Mouse (Mus musculus) embryonic facial prominence, embryonic 11.5 days (tissue): Measurements from ENCODE around the gene Bag5. TPM values are rescaled to one million over a fixed set of nuclear protein-coding genes. Genes with fewer than 3 reads are reported as not detected.
"Not testable (repeated sequence)": the region's sequence is repeated elsewhere in the genome, so short reads cannot be mapped to it uniquely, and the experiment has no call there.

Source experiments
- ATAC-seq: fragments of 200-750 bp; cut with Nextera tagmentation; replicated peaks from 2 replicates; pipeline ENCODE4 v1.8.0; 2017; ENCODE audit warnings: low read depth; ENCODE audit not compliant: insufficient number of reproducible peaks, low FRiP score, low TSS enrichment
- DNase-seq: peaks from one replicate; pipeline ENCODE4 v3.0.0-alpha.2; 2015; ENCODE audit warnings: low spot score
- H3K27ac ChIP-seq: fragments of 300-500 bp; sonication (generic); replicated peaks from 2 replicates; pipeline ENCODE4 v1.5.1; 2014; ENCODE audit warnings: mild to moderate bottlenecking, low read depth, low read length, control low read depth
- H3K27me3 ChIP-seq: fragments of 300-500 bp; sonication (generic); 2 replicates; pipeline ENCODE4 v1.6.1; 2014; ENCODE audit warnings: mild to moderate bottlenecking, low read length, moderate library complexity, mixed read lengths; ENCODE audit not compliant: control insufficient read depth, insufficient read depth
- H3K36me3 ChIP-seq: fragments of 300-500 bp; sonication (generic); replicated peaks from 2 replicates; pipeline ENCODE4 v1.6.1; 2014; ENCODE audit warnings: low read depth, mild to moderate bottlenecking, low read length, moderate library complexity, mixed read lengths; ENCODE audit not compliant: control insufficient read depth, insufficient read depth
- H3K4me1 ChIP-seq: fragments of 300-500 bp; sonication (generic); 2 replicates; pipeline ENCODE4 v1.6.1; 2014; ENCODE audit warnings: low read length, mixed read lengths; ENCODE audit not compliant: control insufficient read depth, insufficient read depth
- H3K4me2 ChIP-seq: fragments of 300-500 bp; sonication (generic); 2 replicates; pipeline ENCODE4 v1.6.1; 2014; ENCODE audit warnings: low read depth, mild to moderate bottlenecking, control low read depth, low read length, moderate library complexity
- H3K4me3 ChIP-seq: fragments of 300-500 bp; sonication (generic); 2 replicates; pipeline ENCODE4 v1.5.1; 2014; ENCODE audit warnings: low read depth, low read length, control low read depth
- H3K9ac ChIP-seq: fragments of 300-500 bp; sonication (generic); replicated peaks from 2 replicates; pipeline ENCODE4 v1.6.1; 2014; ENCODE audit warnings: mild to moderate bottlenecking, control low read depth, low read length
- H3K9me3 ChIP-seq: fragments of 300-500 bp; sonication (generic); replicated peaks from 2 replicates; pipeline ENCODE4 v1.6.1; 2016; ENCODE audit warnings: mild to moderate bottlenecking, low read length, inconsistent platforms, mixed read lengths; ENCODE audit not compliant: control insufficient read depth
- WGBS: fragments of 180-500 bp; shearing (Covaris S2); extraction: QIAGEN DNeasy Blood & Tissue Kit; methylation state at CpG from one replicate; pipeline ENCODE4 v1.1.7; 2014; 5-methylcytosine and 5-hydroxymethylcytosine counted together
- polyA plus RNA-seq: library from polyadenylated mRNA; unstranded; fragments of >200 nt; fragmentation: Nextera tagmentation; extraction: Ambion mirVana; gene quantifications from 2 replicates; pipeline ENCODE4 v1.2.1, GENCODE M21; 2014

Gene Bag5
- polyA plus RNA-seq, 1 experiment from 2014 or later: 56.8 TPM

DNA sequence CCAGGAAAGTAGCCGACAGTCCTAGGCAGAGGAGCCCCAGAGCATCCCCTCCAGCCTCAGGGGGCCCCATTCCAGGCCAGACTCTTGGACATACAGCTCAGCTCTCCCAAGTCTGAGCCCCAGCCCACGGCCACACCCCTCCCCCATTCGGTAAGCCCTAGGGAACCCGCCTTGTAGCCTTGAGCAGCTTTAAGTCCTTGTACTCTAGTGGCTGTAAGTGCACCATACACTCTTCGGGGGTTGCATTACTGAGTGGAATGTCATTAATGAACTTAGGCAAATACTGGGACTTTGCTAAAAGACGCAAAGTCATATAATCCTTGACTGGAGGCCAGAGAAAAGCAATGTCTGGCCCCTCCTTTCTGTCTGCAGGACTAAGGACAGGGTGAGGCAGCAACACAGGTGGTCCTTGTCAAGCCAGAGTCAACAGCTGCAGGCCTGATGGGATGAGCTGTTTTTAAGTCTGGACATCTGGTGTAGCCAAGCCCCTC is 48.9 kb downstream of the Bag5 start:
- no peak overlapping the region; the same call in 1 of the 2 replicates for H3K27ac ChIP-seq
- WGBS: 46% methylated on average over 6 of the region's 6 CpGs
- ATAC-seq: no peak
- H3K4me3 ChIP-seq: no peak overlapping the region
- no peaks in the 10 kb centered on the region for H3K27me3 ChIP-seq
- no peak overlapping the region for H3K9ac ChIP-seq
- H3K4me1 ChIP-seq: 0 out of 2 replicates have a peak, but pooled peaks cover 2% of the 10 kb centered on the region
- DNase-seq: peak; percentile 45
- H3K4me2 ChIP-seq: no peak overlapping the region
- H3K9me3 ChIP-seq: no peaks in the 10 kb centered on the region
- H3K36me3 ChIP-seq: no peaks in the 10 kb centered on the region

DNA sequence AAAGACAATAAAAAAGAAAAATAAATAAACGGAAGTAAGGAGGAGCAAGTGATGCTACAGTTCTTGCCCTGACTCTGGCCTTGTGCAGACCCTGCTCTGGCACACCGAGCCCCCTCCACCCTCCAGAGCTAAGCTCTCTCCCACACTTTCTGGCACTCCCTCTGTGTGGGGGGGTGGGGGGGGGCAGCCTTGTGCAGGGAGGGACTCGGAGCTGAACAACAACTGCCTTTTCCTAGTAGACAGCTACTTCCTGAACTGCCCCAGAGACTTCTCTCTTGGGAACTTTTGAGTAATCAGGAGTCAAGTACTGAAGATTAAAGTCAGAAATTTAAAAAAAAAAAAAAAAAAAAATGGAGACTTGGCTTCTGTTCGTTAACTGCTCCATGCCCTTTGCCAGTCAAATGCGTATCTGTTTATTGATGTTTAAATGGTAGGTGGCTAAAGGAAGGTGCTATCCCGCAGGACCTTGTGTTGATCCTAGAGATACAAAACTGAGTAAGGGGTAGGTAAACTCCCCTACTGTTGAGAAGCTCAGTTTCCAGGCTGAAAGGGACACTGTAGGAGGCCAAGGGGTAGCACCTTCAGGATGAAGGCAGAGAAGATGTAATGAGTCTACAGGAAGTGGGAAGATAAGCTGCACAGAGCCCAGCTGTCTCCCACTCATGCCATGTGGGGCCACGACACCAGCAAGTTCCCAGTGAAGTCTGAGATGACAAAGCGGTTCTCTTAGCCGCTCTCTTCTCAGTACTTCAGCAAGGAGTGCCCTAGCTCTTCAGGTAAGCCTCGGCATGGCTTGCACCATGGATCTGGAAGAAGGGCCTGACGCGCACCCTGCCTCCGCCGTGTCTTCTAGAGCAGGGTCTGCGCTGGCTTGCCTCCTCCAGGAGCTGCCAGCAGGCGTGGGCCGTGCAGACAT is 49.6 kb downstream of the Bag5 start:
- H3K4me2 ChIP-seq: no peak overlapping the region
- H3K9me3 ChIP-seq: no peaks in the 10 kb centered on the region
- ATAC-seq (no peak), DNase-seq (no peak)
- no peaks in the 10 kb centered on the region for H3K4me1 ChIP-seq
- no peaks in the 10 kb centered on the region for H3K36me3 ChIP-seq
- H3K9ac ChIP-seq: no peak overlapping the region
- no peak overlapping the region for H3K4me3 ChIP-seq
- H3K27ac ChIP-seq: no peak overlapping the region; the same call in 1 of the 2 replicates
- H3K27me3 ChIP-seq: no peaks in the 10 kb centered on the region
- WGBS: 69% methylated on average over 17 of the region's 17 CpGs

DNA sequence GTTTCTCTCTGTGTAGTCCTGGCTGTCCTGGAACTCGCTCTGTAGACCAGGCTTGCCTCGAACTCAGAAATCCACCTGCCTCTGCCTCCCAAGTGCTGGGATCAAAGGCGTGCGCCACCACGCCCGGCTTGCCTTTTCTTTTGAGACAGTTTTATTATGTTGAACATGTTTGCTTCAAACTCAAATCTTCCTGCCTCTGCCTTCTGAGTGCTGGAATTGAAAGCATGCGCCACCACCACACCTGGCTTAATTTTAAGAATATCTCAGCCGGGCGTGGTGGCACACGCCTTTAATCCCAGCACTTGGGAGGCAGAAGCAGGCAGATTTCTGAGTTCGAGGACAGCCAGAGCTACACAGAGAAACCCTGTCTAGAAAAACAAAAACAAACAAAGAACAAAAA is 51.5 kb downstream of the Bag5 start:
- H3K4me2 ChIP-seq, H3K4me3 ChIP-seq, H3K36me3 ChIP-seq, H3K27me3 ChIP-seq, H3K9me3 ChIP-seq, H3K27ac ChIP-seq, H3K9ac ChIP-seq, H3K4me1 ChIP-seq, ATAC-seq, DNase-seq: not testable (repeated sequence)
- 96% methylated on average over 11 of the region's 11 CpGs for WGBS

DNA sequence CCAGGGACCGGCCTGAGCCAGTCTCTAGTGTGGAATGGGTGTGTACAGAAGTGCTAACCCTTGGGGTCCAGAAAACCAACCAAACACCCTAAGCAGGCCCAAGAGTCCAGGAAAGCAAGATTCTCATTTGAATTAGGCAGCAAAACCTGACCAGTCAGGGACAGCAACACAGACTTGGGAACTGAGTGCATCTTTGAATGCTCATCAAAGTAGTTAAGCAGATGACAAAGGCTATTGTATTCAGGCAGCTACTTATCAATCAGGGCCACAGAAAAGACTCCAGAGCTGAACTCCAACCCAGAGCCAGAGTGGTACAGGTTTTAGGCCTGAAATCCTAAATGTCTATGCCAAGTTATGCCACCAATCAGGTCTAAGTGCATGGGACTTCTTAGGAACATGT is 52.4 kb downstream of the Bag5 start:
- Histone ChIP-seq H3K4me2 (no peak overlapping the region), H3K36me3 (no peaks in the 10 kb centered on the region; the same call in 1 of the 2 replicates), H3K27me3 (no peaks in the 10 kb centered on the region), H3K4me1 (no peaks in the 10 kb centered on the region), H3K4me3 (no peak overlapping the region), H3K9me3 (no peaks in the 10 kb centered on the region), H3K27ac (no peak overlapping the region), H3K9ac (no peak overlapping the region)
- no peak for DNase-seq
- 93% methylated on average over 1 of the region's 1 CpGs for WGBS
- no peak for ATAC-seq

Other genes with a start within 250 kb of the Bag5 start
- gene Gm266, start 227.4 kb downstream of the Bag5 start, polyA plus RNA-seq: 23.9 and 27.9 TPM in 2 replicates
- gene Eif5, start 175.2 kb downstream of the Bag5 start, polyA plus RNA-seq: 690 and 721 TPM in 2 replicates
- gene Mark3, start 138.7 kb downstream of the Bag5 start, polyA plus RNA-seq: 63.4 and 70.5 TPM in 2 replicates
- 450 and 485 TPM in 2 replicates for gene Ckb, start 40.9 kb downstream of the Bag5 start, polyA plus RNA-seq
- gene Trmt61a, start 35.2 kb downstream of the Bag5 start, polyA plus RNA-seq: 3.8 and 5.4 TPM in 2 replicates
- gene Apopt1, start within 50 bp of the Bag5 start, polyA plus RNA-seq: 55.2 and 57.7 TPM in 2 replicates
- 132 and 143 TPM in 2 replicates for gene Klc1, start 45.6 kb upstream of the Bag5 start, polyA plus RNA-seq
- gene Xrcc3, start 100.6 kb upstream of the Bag5 start, polyA plus RNA-seq: 12.7 and 15.9 TPM in 2 replicates
- gene Zfyve21, start 100.9 kb upstream of the Bag5 start, polyA plus RNA-seq: 70.7 and 73.1 TPM in 2 replicates
- 6.0 and 6.8 TPM in 2 replicates for gene Ppp1r13b, start 194.9 kb upstream of the Bag5 start, polyA plus RNA-seq